In the genomic region with DNA sequence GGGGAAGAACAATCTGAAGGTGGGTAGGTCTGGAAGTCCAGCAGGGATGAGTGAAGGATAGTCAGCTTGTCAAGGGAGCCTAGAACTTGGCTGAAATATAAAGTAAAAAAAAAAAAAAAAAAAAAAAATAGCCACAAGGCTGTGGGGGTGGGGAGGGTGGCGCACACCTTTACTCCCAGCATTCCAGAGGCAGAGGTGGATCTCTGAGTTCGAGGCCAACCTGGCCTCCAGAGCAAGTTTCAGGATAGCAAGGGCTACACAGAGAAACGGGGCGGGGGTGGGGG, we compare ENCODE assay signal across 1 mouse cellular context.
TF ChIP-seq lines count a peak whose summit lies in the region.

No protein-coding gene starts in this region.

TF ChIP-seq in CH12.LX, 34 proteins besides CTCF, POLR2A, EP300 and RAD21:
- TF ChIP-seq IRF4 (IDR thresholded peaks at IDR 0.05; ENCODE audit: low read depth, low read length): no peak
- no peak for TF ChIP-seq ELF1 (IDR thresholded peaks at IDR 0.05; ENCODE audit: low read depth, low read length)
- TF ChIP-seq ZNF384 (IDR thresholded peaks at IDR 0.05; ENCODE audit: low read depth, low read length): peak; percentile 68
- no peak for TF ChIP-seq MEF2A (IDR thresholded peaks at IDR 0.05; ENCODE audit: borderline replicate concordance, low read depth, low read length)
- no peak for TF ChIP-seq ZKSCAN1 (IDR thresholded peaks at IDR 0.05; ENCODE audit: borderline replicate concordance, low read depth, low read length)
- TF ChIP-seq NELFE (IDR thresholded peaks at IDR 0.05; ENCODE audit: low read depth, low read length): no peak
- TF ChIP-seq UBTF (IDR thresholded peaks at IDR 0.05; ENCODE audit: low read depth, low read length): no peak
- TF ChIP-seq USF1 (IDR thresholded peaks at IDR 0.05; ENCODE audit: low read depth, low read length): no peak
